Mouse (Mus musculus) forebrain, embryonic 10.5 days (tissue): ENCODE results near the gene Umodl1. TPM values are rescaled to one million over a fixed set of nuclear protein-coding genes. Genes with fewer than 3 reads are reported as not detected.

Experiments
- DNase-seq: peaks from one replicate; pipeline ENCODE4 v3.0.0-alpha.2; 2017; ENCODE audit warnings: low spot score; ENCODE audit errors: extremely low spot score
- H3K27ac ChIP-seq: fragments of 300-500 bp; sonication (generic); 2 replicates; pipeline ENCODE4 v1.5.1; 2016; ENCODE audit warnings: mild to moderate bottlenecking
- H3K27me3 ChIP-seq: fragments of 300-500 bp; sonication (generic); 2 replicates; pipeline ENCODE4 v1.6.1; 2016; ENCODE audit warnings: mild to moderate bottlenecking; ENCODE audit not compliant: poor library complexity, severe bottlenecking
- H3K36me3 ChIP-seq: fragments of 300-500 bp; sonication (generic); replicated peaks from 2 replicates; pipeline ENCODE4 v1.6.1; 2016; ENCODE audit warnings: mild to moderate bottlenecking, moderate library complexity
- H3K4me1 ChIP-seq: fragments of 300-500 bp; sonication (generic); 2 replicates; pipeline ENCODE4 v1.6.1; 2016
- H3K4me3 ChIP-seq: fragments of 300-500 bp; sonication (generic); 2 replicates; pipeline ENCODE4 v1.5.1; 2016; ENCODE audit warnings: mild to moderate bottlenecking, moderate library complexity
- H3K9me3 ChIP-seq: fragments of 300-500 bp; sonication (generic); 2 replicates; pipeline ENCODE4 v1.6.1; 2016; ENCODE audit warnings: mild to moderate bottlenecking, moderate library complexity
- WGBS: fragments of 180-500 bp; shearing (Covaris S2); methylation state at CpG from one replicate; pipeline ENCODE4 v1.1.7; 2016; 5-methylcytosine and 5-hydroxymethylcytosine counted together
- polyA plus RNA-seq: library from polyadenylated mRNA; unstranded; fragments of >200 nt; fragmentation: Nextera tagmentation; extraction: Ambion mirVana; gene quantifications from 2 replicates; pipeline ENCODE4 v1.2.1, GENCODE M21; 2016

The Umodl1 gene
- polyA plus RNA-seq, 1 experiment from 2014 or later, result not detected

GRCm38 (mm10) chr17:31029407-31029806 is 75.0 kb downstream of the Umodl1 start:
- no peak for DNase-seq

GRCm38 (mm10) chr17:31032341-31032740 is 77.9 kb downstream of the Umodl1 start:
- no peaks in the 10 kb centered on the region for H3K36me3 ChIP-seq
- H3K27ac ChIP-seq, result no peak overlapping the region
- no peaks in the 10 kb centered on the region for H3K9me3 ChIP-seq
- no peak for DNase-seq
- H3K27me3 ChIP-seq, result no peaks in the 10 kb centered on the region
- WGBS, result 95% methylated on average over 4 of the region's 4 CpGs
- peaks cover 24% of the 10 kb centered on the region for H3K4me1 ChIP-seq
- no peak overlapping the region for H3K4me3 ChIP-seq

More at GRCm38 (mm10) chr17:31029407-31029806, 75.0 kb downstream of the Umodl1 start:
- Histone ChIP-seq H3K4me3 (no peak overlapping the region), H3K27ac (no peak overlapping the region), H3K9me3 (no peaks in the 10 kb centered on the region), H3K36me3 (no peaks in the 10 kb centered on the region), H3K4me1 (peaks cover 13% of the 10 kb centered on the region), H3K27me3 (no peaks in the 10 kb centered on the region)
- 89% methylated on average over 4 of the region's 4 CpGs for WGBS

GRCm38 (mm10) chr17:31033251-31033650 is 78.8 kb downstream of the Umodl1 start:
- no peak overlapping the region for H3K4me3 ChIP-seq
- H3K4me1 ChIP-seq, result peaks cover 30% of the 10 kb centered on the region
- H3K9me3 ChIP-seq, result no peaks in the 10 kb centered on the region
- 75% methylated on average over 2 of the region's 2 CpGs for WGBS
- H3K27me3 ChIP-seq, result no peaks in the 10 kb centered on the region
- H3K36me3 ChIP-seq, result no peaks in the 10 kb centered on the region
- peak overlapping the region; percentile 41; the same call in 1 of the 2 replicates for H3K27ac ChIP-seq
- DNase-seq, result no peak

GRCm38 (mm10) chr17:31034165-31034564 is 79.7 kb downstream of the Umodl1 start:
- H3K9me3 ChIP-seq, result no peaks in the 10 kb centered on the region
- no peaks in the 10 kb centered on the region for H3K36me3 ChIP-seq
- no peak for DNase-seq
- 53% methylated on average over 5 of the region's 5 CpGs for WGBS
- no peaks in the 10 kb centered on the region for H3K27me3 ChIP-seq
- H3K4me1 ChIP-seq, result peaks cover 30% of the 10 kb centered on the region
- H3K4me3 ChIP-seq, result no peak overlapping the region
- 0 out of 2 replicates have a peak overlapping the region, but pooled peaks have one; percentile 41 for H3K27ac ChIP-seq

GRCm38 (mm10) chr17:31034674-31035356 is 80.4 kb downstream of the Umodl1 start:
- no peaks in the 10 kb centered on the region for H3K9me3 ChIP-seq
- no peak overlapping the region for H3K4me3 ChIP-seq
- H3K27me3 ChIP-seq, result no peaks in the 10 kb centered on the region
- WGBS, result 91% methylated on average over 9 of the region's 9 CpGs
- H3K36me3 ChIP-seq, result no peaks in the 10 kb centered on the region
- DNase-seq, result no peak
- H3K4me1 ChIP-seq, result peaks cover 30% of the 10 kb centered on the region
- H3K27ac ChIP-seq, result no peak overlapping the region

GRCm38 (mm10) chr17:31036168-31036876 is 81.9 kb downstream of the Umodl1 start:
- H3K4me1 ChIP-seq, result peaks cover 30% of the 10 kb centered on the region
- H3K27ac ChIP-seq, result 0 out of 2 replicates have a peak overlapping the region, but pooled peaks have one; percentile 17
- no peak for DNase-seq
- WGBS, result 89% methylated on average over 22 of the region's 22 CpGs
- no peaks in the 10 kb centered on the region for H3K27me3 ChIP-seq
- no peaks in the 10 kb centered on the region for H3K9me3 ChIP-seq
- no peaks in the 10 kb centered on the region for H3K36me3 ChIP-seq
- no peak overlapping the region for H3K4me3 ChIP-seq

- Histone ChIP-seq H3K4me3 (no peak overlapping the region), H3K4me1 (peaks cover 30% of the 10 kb centered on the region), H3K36me3 (no peaks in the 10 kb centered on the region), H3K27me3 (no peaks in the 10 kb centered on the region), H3K27ac (0 out of 2 replicates have a peak overlapping the region, but pooled peaks have one; percentile 17), H3K9me3 (no peaks in the 10 kb centered on the region)
- 72% methylated on average over 8 of the region's 8 CpGs for WGBS
- DNase-seq, result no peak
These were observed 82.9 kb downstream of the Umodl1 start for GRCm38 (mm10) chr17:31037331-31037730.

- H3K4me3 ChIP-seq, result no peak overlapping the region
- H3K27ac ChIP-seq, result no peak overlapping the region
- H3K36me3 ChIP-seq, result no peaks in the 10 kb centered on the region
- WGBS, result 88% methylated on average over 4 of the region's 4 CpGs
- no peaks in the 10 kb centered on the region for H3K27me3 ChIP-seq
- no peaks in the 10 kb centered on the region for H3K9me3 ChIP-seq
- no peak for DNase-seq
- H3K4me1 ChIP-seq, result peaks cover 27% of the 10 kb centered on the region
These were observed 83.9 kb downstream of the Umodl1 start for GRCm38 (mm10) chr17:31038381-31038780.

GRCm38 (mm10) chr17:31039626-31040025 is 85.2 kb downstream of the Umodl1 start:
- no peaks in the 10 kb centered on the region for H3K9me3 ChIP-seq
- no peaks in the 10 kb centered on the region for H3K27me3 ChIP-seq
- H3K4me1 ChIP-seq, result peaks cover 15% of the 10 kb centered on the region
- no peaks in the 10 kb centered on the region for H3K36me3 ChIP-seq
- no peak overlapping the region for H3K4me3 ChIP-seq
- 83% methylated on average over 7 of the region's 7 CpGs for WGBS
- H3K27ac ChIP-seq, result no peak overlapping the region
- DNase-seq, result no peak

- Histone ChIP-seq H3K4me3 (no peak overlapping the region), H3K27me3 (no peaks in the 10 kb centered on the region), H3K27ac (no peak overlapping the region), H3K36me3 (no peaks in the 10 kb centered on the region), H3K4me1 (peaks cover 14% of the 10 kb centered on the region), H3K9me3 (no peaks in the 10 kb centered on the region)
- DNase-seq, result no peak
- WGBS, result 86% methylated on average over 7 of the region's 7 CpGs
These were observed 86.0 kb downstream of the Umodl1 start for GRCm38 (mm10) chr17:31040421-31040820.

- H3K4me3 ChIP-seq, result no peak overlapping the region
- no peaks in the 10 kb centered on the region for H3K36me3 ChIP-seq
- no peaks in the 10 kb centered on the region for H3K27me3 ChIP-seq
- 86% methylated on average over 2 of the region's 2 CpGs for whole genome bisulfite sequencing
- peaks cover 2% of the 10 kb centered on the region; the same call in 1 of the 2 replicates for H3K4me1 ChIP-seq
- DNase-seq, result no peak
- H3K27ac ChIP-seq, result no peak overlapping the region
- no peaks in the 10 kb centered on the region for H3K9me3 ChIP-seq
These were observed 88.3 kb downstream of the Umodl1 start for GRCm38 (mm10) chr17:31042751-31043150.

- peak within 1 kb of the TSS; percentile 75 for H3K27ac ChIP-seq
- H3K9me3 ChIP-seq, result peaks cover 13% of the 10 kb centered on the region; the same call in 1 of the 2 replicates
- H3K27me3 ChIP-seq, result peaks cover 59% of the 10 kb centered on the region
- H3K36me3 ChIP-seq, result no peaks in the 10 kb centered on the region
- peak; percentile 63 for DNase-seq
- H3K4me3 ChIP-seq, result peak within 1 kb of the TSS; percentile 67
- H3K4me1 ChIP-seq, result peaks cover 47% of the 10 kb centered on the region
- 1% methylated on average over 49 of the region's 49 CpGs for WGBS
These were observed 102.9 kb downstream of the Umodl1 start, which contains the start of gene Abcg1 for GRCm38 (mm10) chr17:31057151-31057890. Gene Abcg1 (plus strand): TSS chr17:31057675.
